Mouse (Mus musculus): ENCODE data around the gene Pde4b.

The Pde4b gene

GRCm38 (mm10) chr4:102534049-102534730, 446.8 kb downstream of the Pde4b start:
- DNase-seq (ENCODE audit: low read depth in 2 of 2, low spot score in 2 of 2), result no peak

GRCm38 (mm10) chr4:102535886-102536285, 448.5 kb downstream of the Pde4b start:
- no peak for DNase-seq (ENCODE audit: low read depth in 2 of 2, low spot score in 2 of 2)

- no peak for DNase-seq (ENCODE audit: low read depth in 2 of 2, low spot score in 2 of 2)
Observed at GRCm38 (mm10) chr4:102538266-102538665, 450.9 kb downstream of the Pde4b start.

GRCm38 (mm10) chr4:102538793-102539192, 451.4 kb downstream of the Pde4b start:
- DNase-seq (ENCODE audit: low read depth in 2 of 2, low spot score in 2 of 2), result no peak

- no peak for DNase-seq (ENCODE audit: low read depth in 2 of 2, low spot score in 2 of 2)
Observed at GRCm38 (mm10) chr4:102539598-102540180, 452.3 kb downstream of the Pde4b start.

- DNase-seq (ENCODE audit: low read depth in 2 of 2, low spot score in 2 of 2), result no peak
Observed at GRCm38 (mm10) chr4:102542976-102543375, 455.6 kb downstream of the Pde4b start.

- DNase-seq (ENCODE audit: low read depth in 2 of 2, low spot score in 2 of 2), result no peak
Observed at GRCm38 (mm10) chr4:102545226-102545625, 457.9 kb downstream of the Pde4b start.

- DNase-seq (ENCODE audit: low read depth in 2 of 2, low spot score in 2 of 2), result no peak
Observed at GRCm38 (mm10) chr4:102555566-102555965, 468.2 kb downstream of the Pde4b start.

GRCm38 (mm10) chr4:102557006-102557405, 469.7 kb downstream of the Pde4b start:
- no peak for DNase-seq (ENCODE audit: low read depth in 2 of 2, low spot score in 2 of 2)

- DNase-seq (ENCODE audit: low read depth in 2 of 2, low spot score in 2 of 2), result no peak
Observed at GRCm38 (mm10) chr4:102557508-102558220, 470.3 kb downstream of the Pde4b start.

GRCm38 (mm10) chr4:102558328-102558727, 471.0 kb downstream of the Pde4b start:
- no peak for DNase-seq (ENCODE audit: low read depth in 2 of 2, low spot score in 2 of 2)

GRCm38 (mm10) chr4:102560676-102561280, 473.4 kb downstream of the Pde4b start:
- no peak for DNase-seq (ENCODE audit: low read depth in 2 of 2, low spot score in 2 of 2)

- no peak for DNase-seq (ENCODE audit: low read depth in 2 of 2, low spot score in 2 of 2)
Observed at GRCm38 (mm10) chr4:102563273-102563855, 476.0 kb downstream of the Pde4b start.

GRCm38 (mm10) chr4:102564286-102564685, 476.9 kb downstream of the Pde4b start:
- no peak for DNase-seq (ENCODE audit: low read depth in 2 of 2, low spot score in 2 of 2)

GRCm38 (mm10) chr4:102566421-102566820, 479.1 kb downstream of the Pde4b start:
- no peak for DNase-seq (ENCODE audit: low read depth in 2 of 2, low spot score in 2 of 2)

GRCm38 (mm10) chr4:102567111-102567510, 479.8 kb downstream of the Pde4b start:
- no peak for DNase-seq (ENCODE audit: low read depth in 2 of 2, low spot score in 2 of 2)

- no peak for DNase-seq (ENCODE audit: low read depth in 2 of 2, low spot score in 2 of 2)
Observed at GRCm38 (mm10) chr4:102567676-102568254, 480.4 kb downstream of the Pde4b start.

- peak; percentile 32 to 33 for DNase-seq (ENCODE audit: low read depth in 2 of 2, low spot score in 2 of 2)
Observed at GRCm38 (mm10) chr4:102568591-102568990, 481.2 kb downstream of the Pde4b start.

GRCm38 (mm10) chr4:102569101-102569583, 481.8 kb downstream of the Pde4b start:
- peak; percentile 73 to 79 for DNase-seq (ENCODE audit: low read depth in 2 of 2, low spot score in 2 of 2)

- peak; percentile 61 to 71 for DNase-seq (ENCODE audit: low read depth in 2 of 2, low spot score in 2 of 2)
Observed at GRCm38 (mm10) chr4:102569950-102570765, 482.8 kb downstream of the Pde4b start.
